In genomic region chr1:119463386-119463785, GRCm38 (mm10) we compare ENCODE assay signal across 8 mouse cellular contexts. TPM values are rescaled to one million over a fixed set of nuclear protein-coding genes. Genes with fewer than 3 reads are reported as not detected.
DNase-seq lines count a peak whose midpoint lies in the region; ATAC-seq and TF ChIP-seq lines count a peak whose summit lies in the region.

No protein-coding gene starts in this region.

- no peak for TF ChIP-seq POLR2A in cerebellum, adult 2 months (IDR thresholded peaks at IDR 0.05; ENCODE audit: borderline replicate concordance, insufficient read depth, low read length)

- no peak overlapping the region for H3K4me3 ChIP-seq in cerebellum, adult 2 months (replicated peaks; ENCODE audit: insufficient read depth, low read depth, low read length)
- no peak overlapping the region for H3K4me3 ChIP-seq in midbrain, embryonic 11.5 days (ENCODE audit: low read depth, low read length)
- no peak overlapping the region for H3K4me3 ChIP-seq in midbrain, embryonic 16.5 days (ENCODE audit: low read depth, low read length)

- H3K36me3 ChIP-seq in midbrain, embryonic 11.5 days (ENCODE audit: control insufficient read depth, insufficient read depth, low read length) = no peaks in the 10 kb centered on the region
- no peaks in the 10 kb centered on the region for H3K36me3 ChIP-seq in midbrain, embryonic 16.5 days (ENCODE audit: control insufficient read depth, insufficient read depth, low read length)

- TF ChIP-seq CTCF in cerebellum, adult 2 months (IDR thresholded peaks at IDR 0.05; ENCODE audit: borderline replicate concordance, insufficient read depth, low read depth, low read length) = peak; percentile 26; the same call in 1 of the 2 replicates

- peak; percentile 10 to 18 for DNase-seq in cerebellum, adult 2 months
- DNase-seq in cerebellum, adult 11 months = no peak
- peak; percentile 94 for DNase-seq in midbrain, embryonic 11.5 days (ENCODE audit: low spot score, missing footprints)
- DNase-seq in c-Kit-positive CD71-positive TER-119-positive erythroid progenitor cells, embryonic 14.5 days (ENCODE audit: low spot score) = peak; percentile 42
- peak; percentile 28 to 69 for DNase-seq in thymus, postnatal 10 days (ENCODE audit: low spot score in 2 of 2)

- no peak overlapping the region for H3K27ac ChIP-seq in cerebellum, adult 2 months (ENCODE audit: insufficient read depth, low read length)
- H3K27ac ChIP-seq in midbrain, embryonic 11.5 days (ENCODE audit: low read depth, low read length) = no peak overlapping the region
- H3K27ac ChIP-seq in midbrain, embryonic 16.5 days (ENCODE audit: low read length) = no peak overlapping the region

- no peak overlapping the region for H3K9ac ChIP-seq in midbrain, embryonic 11.5 days (ENCODE audit: low read length)
- no peak overlapping the region for H3K9ac ChIP-seq in midbrain, embryonic 16.5 days (ENCODE audit: low read depth, low read length)

- H3K27me3 ChIP-seq in cerebellum, adult 2 months (ENCODE audit: control insufficient read depth, insufficient read depth, low read length) = no peaks in the 10 kb centered on the region
- H3K27me3 ChIP-seq in midbrain, embryonic 11.5 days (ENCODE audit: control insufficient read depth, insufficient read depth, low read length) = no peaks in the 10 kb centered on the region
- H3K27me3 ChIP-seq in midbrain, embryonic 16.5 days (ENCODE audit: control insufficient read depth, insufficient read depth, low read depth, low read length) = no peaks in the 10 kb centered on the region

- no peak for ATAC-seq in midbrain, embryonic 11.5 days (ENCODE audit: low FRiP score)
- ATAC-seq in midbrain, embryonic 16.5 days = no peak
- ATAC-seq in hematopoietic stem cell, adult 5-6 weeks (replicated peaks in 1 of 2; ENCODE audit: insufficient read depth in 1 of 2, low FRiP score in 2 of 2, low TSS enrichment in 1 of 2, low read depth in 1 of 2, poor library complexity in 2 of 2, severe bottlenecking in 2 of 2) = peak; percentile 71
- peak; percentile 78 for ATAC-seq in megakaryocyte, adult 5-6 weeks (ENCODE audit: poor library complexity, severe bottlenecking)

- no peaks in the 10 kb centered on the region for H3K4me1 ChIP-seq in cerebellum, adult 2 months (ENCODE audit: control insufficient read depth, insufficient read depth, low read length)
- no peaks in the 10 kb centered on the region for H3K4me1 ChIP-seq in midbrain, embryonic 11.5 days (ENCODE audit: control insufficient read depth, insufficient read depth, low read length)
- H3K4me1 ChIP-seq in midbrain, embryonic 16.5 days (ENCODE audit: control insufficient read depth, insufficient read depth, low read length) = no peaks in the 10 kb centered on the region

- WGBS in cerebellum, adult 2 months = 45% methylated on average over 2 of the region's 2 CpGs
- 38% methylated on average over 2 of the region's 2 CpGs for WGBS in midbrain, embryonic 11.5 days
- 43% methylated on average over 2 of the region's 2 CpGs for WGBS in midbrain, embryonic 16.5 days

- H3K4me2 ChIP-seq in midbrain, embryonic 11.5 days = no peak overlapping the region
- H3K4me2 ChIP-seq in midbrain, embryonic 16.5 days (ENCODE audit: low read length) = no peak overlapping the region

- H3K9me3 ChIP-seq in midbrain, embryonic 11.5 days (ENCODE audit: control insufficient read depth, low read length) = no peaks in the 10 kb centered on the region
- no peaks in the 10 kb centered on the region for H3K9me3 ChIP-seq in midbrain, embryonic 16.5 days (replicated peaks; ENCODE audit: control insufficient read depth, low read length, poor library complexity, severe bottlenecking)

RNA-seq across cellular contexts. Expression of gene Ralb, which starts 41.2 kb away (rescaled TPM):
- 24.5 and 25.1 TPM in 2 replicates for polyA plus RNA-seq in cerebellum, adult 2 months (2012; rRNA removed)
- 73.7 and 75.2 TPM in 2 replicates for polyA plus RNA-seq in midbrain, embryonic 11.5 days (2014; fragmentation: Nextera tagmentation; extraction: Ambion mirVana)
- 60.8 and 60.9 TPM in 2 replicates for polyA plus RNA-seq in midbrain, embryonic 16.5 days (2015; fragmentation: Nextera tagmentation; extraction: Ambion mirVana)
- 10.6 and 16.5 TPM in 2 replicates for total RNA-seq in hematopoietic stem cell, adult 5-6 weeks (2017)
- 33.8 and 33.9 TPM in 2 replicates for total RNA-seq in megakaryocyte, adult 5-6 weeks (2015)
- 67.8 and 72.4 TPM in 2 replicates for total RNA-seq in megakaryocyte, adult 5-6 weeks (2017)

RNA-seq across cellular contexts. Expression of gene Inhbb, which starts 41.3 kb away (rescaled TPM):
- 5.6 and 6.1 TPM in 2 replicates for polyA plus RNA-seq in cerebellum, adult 2 months (2012; rRNA removed)
- polyA plus RNA-seq in midbrain, embryonic 11.5 days (2014; fragmentation: Nextera tagmentation; extraction: Ambion mirVana) = 0.37 and 0.51 TPM in 2 replicates
- polyA plus RNA-seq in midbrain, embryonic 16.5 days (2015; fragmentation: Nextera tagmentation; extraction: Ambion mirVana) = 1.8 and 1.9 TPM in 2 replicates
- not detected in 2 replicates for total RNA-seq in hematopoietic stem cell, adult 5-6 weeks (2017)
- total RNA-seq in megakaryocyte, adult 5-6 weeks (2015) = not detected in 2 replicates
- total RNA-seq in megakaryocyte, adult 5-6 weeks (2017) = not detected in 2 replicates

Comparison
In these comparisons a context has a peak if more than half of its experiments do, and no peak if none do; other contexts are left out.
1. ATAC-seq: peak in hematopoietic stem cell, adult 5-6 weeks (2 of 2) and megakaryocyte, adult 5-6 weeks (single experiment); none in midbrain, embryonic 11.5 days (single experiment) and midbrain, embryonic 16.5 days (single experiment).